Mouse (Mus musculus) lung, embryonic 16.5 days (tissue): ENCODE data around the gene Pfkp. TPM values are rescaled to one million over a fixed set of nuclear protein-coding genes. Genes with fewer than 3 reads are reported as not detected.

Experiments used
- ATAC-seq: fragments of 200-750 bp; cut with Nextera tagmentation; 2 replicates; pipeline ENCODE4 v1.8.0; 2017; ENCODE audit warnings: low read depth, mild to moderate bottlenecking, moderate library complexity
- H3K27ac ChIP-seq: fragments of 300-500 bp; sonication (generic); 2 replicates; pipeline ENCODE4 v1.5.1; 2014; ENCODE audit warnings: mild to moderate bottlenecking, control low read depth, low read length
- H3K27me3 ChIP-seq: fragments of 300-500 bp; sonication (generic); 2 replicates; pipeline ENCODE4 v1.6.1; 2014; ENCODE audit warnings: low read depth, low read length, mixed read lengths; ENCODE audit not compliant: control insufficient read depth, insufficient read depth
- H3K36me3 ChIP-seq: fragments of 300-500 bp; sonication (generic); 2 replicates; pipeline ENCODE4 v1.6.1; 2014; ENCODE audit warnings: low read length; ENCODE audit not compliant: control insufficient read depth, insufficient read depth
- H3K4me1 ChIP-seq: fragments of 300-500 bp; sonication (generic); replicated peaks from 2 replicates; pipeline ENCODE4 v1.6.1; 2014; ENCODE audit warnings: low read length, mixed read lengths; ENCODE audit not compliant: control insufficient read depth, insufficient read depth
- H3K4me2 ChIP-seq: fragments of 300-500 bp; sonication (generic); 2 replicates; pipeline ENCODE4 v1.6.1; 2014; ENCODE audit warnings: low read depth, low read length, control low read depth
- H3K4me3 ChIP-seq: fragments of 300-500 bp; sonication (generic); 2 replicates; pipeline ENCODE4 v1.5.1; 2014; ENCODE audit warnings: mild to moderate bottlenecking, low read length, control low read depth
- H3K9ac ChIP-seq: fragments of 300-500 bp; sonication (generic); 2 replicates; pipeline ENCODE4 v1.6.1; 2014; ENCODE audit warnings: low read length, control low read depth
- H3K9me3 ChIP-seq: fragments of 300-500 bp; sonication (generic); 2 replicates; pipeline ENCODE4 v1.6.1; 2016; ENCODE audit warnings: low read length; ENCODE audit not compliant: control insufficient read depth
- WGBS: fragments of 180-500 bp; shearing (Covaris S2); extraction: QIAGEN DNeasy Blood & Tissue Kit; methylation state at CpG from one replicate; pipeline ENCODE4 v1.1.7; 2014; 5-methylcytosine and 5-hydroxymethylcytosine counted together
- polyA plus RNA-seq: library from polyadenylated mRNA; unstranded; fragments of >200 nt; fragmentation: Nextera tagmentation; extraction: Ambion mirVana; gene quantifications from 2 replicates; pipeline ENCODE4 v1.2.1, GENCODE M21; 2015

Pfkp gene
- polyA plus RNA-seq, 1 experiment from 2014 or later: 34.6 TPM

DNA sequence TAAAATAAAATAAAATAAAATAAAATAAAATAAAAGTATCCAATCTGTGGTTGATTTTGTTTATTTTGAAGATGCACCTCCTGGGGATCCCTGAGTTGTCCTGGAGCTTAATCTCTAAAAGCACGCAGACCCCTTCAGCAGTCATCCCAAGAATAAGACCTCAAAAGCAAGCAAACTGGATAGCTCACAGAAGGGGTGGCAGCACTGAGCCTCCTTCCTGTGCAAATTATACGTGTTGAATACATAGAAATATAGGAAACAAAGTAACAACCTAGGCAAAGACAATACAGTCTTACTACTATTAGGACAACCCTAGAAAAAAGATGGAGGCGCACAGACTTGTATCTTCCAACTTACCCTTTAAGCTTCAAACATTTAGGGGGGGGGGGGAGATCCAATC, 965 bp upstream of the Pfkp start:
- Histone ChIP-seq H3K4me3 (no peak overlapping the region), H3K27ac (no peak overlapping the region), H3K9ac (no peak overlapping the region), H3K36me3 (no peaks in the 10 kb centered on the region), H3K4me1 (peaks cover 11% of the 10 kb centered on the region), H3K9me3 (no peaks in the 10 kb centered on the region), H3K4me2 (no peak overlapping the region), H3K27me3 (no peaks in the 10 kb centered on the region; the same call in 1 of the 2 replicates)
- 69% methylated on average over 3 of the region's 3 CpGs for WGBS
- ATAC-seq: no peak

DNA sequence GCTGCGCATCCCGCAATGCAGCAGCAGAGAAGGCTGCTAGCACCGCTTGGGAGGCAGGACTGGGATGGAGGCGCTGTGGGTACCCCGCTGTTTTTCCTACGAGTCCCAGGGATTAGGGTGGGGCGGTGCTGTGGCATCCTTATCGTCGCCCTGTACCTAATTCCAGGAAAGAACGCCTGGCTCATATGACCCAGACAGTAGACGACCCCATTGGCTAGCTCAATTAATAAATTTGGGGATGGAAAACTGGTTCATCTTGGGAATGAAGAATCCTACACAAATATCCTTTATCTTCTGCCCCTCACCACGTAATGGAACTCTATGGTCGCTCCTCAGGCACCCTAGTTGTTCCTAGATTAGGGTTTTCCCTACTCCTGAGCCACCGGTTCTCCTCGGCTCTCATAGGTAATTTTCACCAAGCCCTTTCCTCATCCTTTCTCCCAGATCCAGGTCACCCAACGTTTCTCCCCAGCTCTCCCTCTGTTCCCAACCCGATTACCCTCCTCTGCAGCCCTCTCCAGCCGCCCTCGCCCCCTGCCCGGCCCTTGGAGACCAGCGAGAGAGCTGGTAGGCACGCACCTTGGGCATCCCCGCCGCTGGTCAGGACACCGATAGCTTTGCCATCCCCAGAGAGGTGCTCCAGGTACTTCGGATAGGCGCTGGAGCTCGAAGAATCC, 447 bp downstream of the Pfkp start:
- H3K4me1 ChIP-seq: peaks cover 11% of the 10 kb centered on the region
- under 1% methylated on average over 28 of the region's 28 CpGs for WGBS
- no peaks in the 10 kb centered on the region; the same call in 1 of the 2 replicates for H3K27me3 ChIP-seq
- peak overlapping the region; percentile 70 for H3K9ac ChIP-seq
- H3K4me3 ChIP-seq: peak overlapping the region; percentile 65
- H3K36me3 ChIP-seq: no peaks in the 10 kb centered on the region
- no peak overlapping the region for H3K27ac ChIP-seq
- peak overlapping the region; percentile 100 for H3K4me2 ChIP-seq
- no peaks in the 10 kb centered on the region for H3K9me3 ChIP-seq
- ATAC-seq: peak; percentile 8

DNA sequence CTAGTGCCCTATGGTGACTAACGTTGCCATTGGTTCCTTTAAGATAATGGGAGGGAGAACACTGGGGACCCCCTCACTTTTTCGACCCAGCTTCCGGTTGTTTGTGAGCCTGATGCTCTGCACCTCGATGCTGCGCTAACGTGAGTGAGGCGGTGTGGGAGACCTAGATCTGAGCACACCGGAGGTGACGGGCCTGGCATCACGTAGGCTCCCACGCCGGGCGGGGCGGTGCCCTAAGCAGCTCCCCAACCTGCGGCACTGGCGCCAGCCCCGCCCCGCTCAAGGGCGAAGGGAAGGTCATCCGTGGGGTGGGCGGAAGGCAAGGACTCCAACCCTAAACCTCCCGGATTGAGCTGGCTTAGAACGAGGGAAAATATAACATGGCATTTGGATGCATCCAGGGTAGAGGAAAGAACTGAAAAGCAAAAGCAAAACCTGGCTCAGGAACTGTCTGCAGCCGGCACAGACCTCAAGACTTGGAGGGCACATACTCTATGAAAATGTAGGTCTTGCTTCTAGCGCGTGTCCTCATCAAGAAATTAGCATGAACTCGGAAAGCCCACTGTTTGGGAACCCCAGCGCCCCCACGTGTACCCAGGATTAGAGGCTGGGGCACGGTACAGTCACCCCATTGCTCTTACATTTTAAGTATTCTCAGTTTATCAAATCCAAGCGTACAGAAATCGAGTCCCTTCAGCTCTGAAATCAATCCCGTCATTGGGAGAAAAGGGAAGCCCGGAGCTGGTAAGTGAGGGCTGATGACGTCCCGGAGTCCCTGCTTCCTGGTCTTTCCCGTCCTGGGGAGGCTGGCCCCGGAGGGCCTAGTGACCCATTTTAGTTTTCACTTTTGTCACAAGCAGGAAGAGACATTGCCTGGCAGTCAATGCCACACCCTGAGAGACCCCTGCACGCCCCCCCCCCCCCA, 1.2 kb downstream of the Pfkp start:
- Histone ChIP-seq H3K9me3 (no peaks in the 10 kb centered on the region), H3K4me1 (peaks cover 11% of the 10 kb centered on the region), H3K4me2 (peak overlapping the region; percentile 100), H3K9ac (peak overlapping the region; percentile 63), H3K36me3 (no peaks in the 10 kb centered on the region), H3K4me3 (peak overlapping the region; percentile 65), H3K27ac (no peak overlapping the region), H3K27me3 (no peaks in the 10 kb centered on the region; the same call in 1 of the 2 replicates)
- peak; percentile 58 for ATAC-seq
- under 1% methylated on average over 39 of the region's 39 CpGs for WGBS

DNA sequence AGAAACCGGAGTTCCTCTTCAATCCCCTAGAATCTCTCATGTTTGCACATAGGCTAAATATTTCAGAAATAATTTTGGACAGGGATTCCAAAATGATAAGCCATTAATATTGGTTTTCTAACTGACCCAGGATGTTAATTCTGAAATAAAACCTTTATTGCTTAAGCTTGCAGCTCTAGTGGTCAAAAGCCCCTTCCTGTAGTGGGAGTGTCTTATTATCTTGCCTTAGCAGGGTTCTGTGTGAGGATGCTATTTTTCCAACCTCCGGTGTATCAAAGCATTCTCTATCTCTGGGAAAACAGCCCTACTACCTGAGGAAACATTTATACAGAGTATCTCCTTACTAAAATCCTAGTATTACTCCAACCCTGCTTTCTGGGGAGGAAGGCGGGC, 1.9 kb downstream of the Pfkp start:
- H3K9ac ChIP-seq: peak overlapping the region; percentile 63
- no peaks in the 10 kb centered on the region for H3K36me3 ChIP-seq
- H3K4me2 ChIP-seq: peak overlapping the region; percentile 100
- ATAC-seq: no peak
- H3K27me3 ChIP-seq: no peaks in the 10 kb centered on the region; the same call in 1 of the 2 replicates
- H3K27ac ChIP-seq: no peak overlapping the region
- 47% methylated on average over 3 of the region's 3 CpGs for WGBS
- peaks cover 11% of the 10 kb centered on the region for H3K4me1 ChIP-seq
- H3K4me3 ChIP-seq: peak overlapping the region; percentile 65
- no peaks in the 10 kb centered on the region for H3K9me3 ChIP-seq

DNA sequence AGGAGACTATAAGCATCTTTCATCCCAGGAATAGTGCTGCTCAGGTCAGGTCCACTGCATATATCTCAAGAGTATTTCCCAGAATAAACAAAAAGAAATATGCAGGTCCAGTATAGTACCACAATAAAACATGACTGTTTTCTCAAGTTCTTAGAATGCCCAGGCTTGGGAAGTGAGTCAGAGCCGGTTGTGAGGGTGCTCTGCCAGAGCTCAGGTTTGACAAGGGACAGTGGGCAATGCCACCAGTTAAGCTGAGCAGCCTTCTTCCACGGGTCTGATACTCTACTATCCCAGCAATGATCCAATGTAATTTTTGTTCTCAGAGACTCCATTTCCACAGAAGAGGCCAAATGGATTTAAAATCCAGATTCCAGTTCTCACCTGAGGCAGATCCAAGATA, 2.3 kb downstream of the Pfkp start:
- Histone ChIP-seq H3K36me3 (no peaks in the 10 kb centered on the region), H3K9me3 (no peaks in the 10 kb centered on the region), H3K27ac (no peak overlapping the region), H3K4me3 (no peak overlapping the region), H3K9ac (no peak overlapping the region), H3K4me2 (no peak overlapping the region), H3K27me3 (no peaks in the 10 kb centered on the region; the same call in 1 of the 2 replicates), H3K4me1 (peaks cover 11% of the 10 kb centered on the region)
- no peak for ATAC-seq
- WGBS: 65% methylated on average over 2 of the region's 2 CpGs

DNA sequence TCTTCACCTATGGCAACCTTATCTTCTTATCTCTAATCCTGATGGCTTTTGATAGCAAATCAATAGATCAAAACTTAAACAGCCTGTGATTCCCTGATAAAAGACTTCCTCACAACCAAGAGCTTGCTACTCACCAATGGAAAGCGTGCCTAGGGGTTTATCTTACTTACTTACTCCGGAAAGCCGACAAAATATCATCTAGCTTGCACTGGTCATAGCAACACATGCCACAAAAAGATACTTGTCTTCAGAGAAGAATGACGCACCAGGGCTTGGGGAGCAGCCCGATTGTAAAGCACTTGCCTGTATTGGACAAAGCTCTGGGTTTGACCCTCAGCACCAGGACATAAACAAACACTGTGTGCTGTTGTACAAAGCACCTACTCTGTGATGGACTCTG, 4.6 kb downstream of the Pfkp start:
- no peak overlapping the region for H3K9ac ChIP-seq
- H3K4me3 ChIP-seq: no peak overlapping the region
- peaks cover 10% of the 10 kb centered on the region for H3K4me1 ChIP-seq
- H3K27ac ChIP-seq: no peak overlapping the region
- no peaks in the 10 kb centered on the region for H3K36me3 ChIP-seq
- 78% methylated on average over 5 of the region's 5 CpGs for WGBS
- no peak for ATAC-seq
- no peaks in the 10 kb centered on the region; the same call in 1 of the 2 replicates for H3K27me3 ChIP-seq
- H3K4me2 ChIP-seq: no peak overlapping the region
- no peaks in the 10 kb centered on the region for H3K9me3 ChIP-seq

DNA sequence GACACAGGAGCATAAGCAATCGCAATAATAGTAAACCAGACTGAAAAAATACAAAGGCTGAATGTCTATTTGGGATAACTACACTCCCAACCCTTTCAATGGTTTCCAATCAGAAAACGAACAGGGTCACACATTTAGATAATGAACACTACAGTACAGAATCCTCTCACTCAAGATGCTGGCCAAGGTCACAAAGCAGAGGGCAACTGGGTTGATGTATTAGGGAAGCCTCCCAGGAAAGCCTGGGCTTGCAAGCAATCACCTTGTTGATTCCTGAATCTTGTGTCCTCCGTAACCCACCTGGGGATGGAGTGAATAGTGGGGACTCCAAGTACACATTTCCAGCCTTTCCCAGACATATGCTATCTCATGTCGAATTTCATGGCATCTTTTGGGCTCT, 5.6 kb downstream of the Pfkp start:
- H3K27ac ChIP-seq: no peak overlapping the region
- H3K4me2 ChIP-seq: no peak overlapping the region
- no peak for ATAC-seq
- H3K4me1 ChIP-seq: peaks cover 4% of the 10 kb centered on the region
- no peak overlapping the region for H3K9ac ChIP-seq
- H3K9me3 ChIP-seq: no peaks in the 10 kb centered on the region
- no peaks in the 10 kb centered on the region for H3K36me3 ChIP-seq
- no peak overlapping the region for H3K4me3 ChIP-seq
- 88% methylated on average over 4 of the region's 4 CpGs for WGBS
- H3K27me3 ChIP-seq: no peaks in the 10 kb centered on the region; the same call in 1 of the 2 replicates

DNA sequence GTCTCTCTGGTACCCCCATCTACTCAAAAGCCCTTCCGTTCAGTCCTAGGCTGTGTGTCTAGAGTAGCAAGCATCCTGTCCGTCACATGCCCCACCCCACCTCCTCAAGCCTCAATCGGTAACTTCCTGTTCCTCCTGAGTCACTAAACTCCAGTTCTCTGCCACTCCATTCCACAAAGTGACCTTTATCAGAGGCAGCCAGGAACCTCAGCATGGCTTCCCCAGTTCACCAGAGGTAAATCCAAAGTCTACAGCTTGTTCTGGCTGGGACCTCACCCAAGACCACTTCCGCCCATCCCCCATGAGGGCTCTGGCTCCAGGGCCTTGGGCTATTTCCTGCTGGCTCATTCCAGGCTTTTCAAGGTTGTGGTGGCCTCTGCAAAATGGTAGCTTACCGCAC, 6.1 kb downstream of the Pfkp start:
- H3K4me1 ChIP-seq: no peaks in the 10 kb centered on the region; the same call in 1 of the 2 replicates
- H3K36me3 ChIP-seq: no peaks in the 10 kb centered on the region
- no peaks in the 10 kb centered on the region for H3K9me3 ChIP-seq
- H3K27me3 ChIP-seq: no peaks in the 10 kb centered on the region
- no peak overlapping the region for H3K4me3 ChIP-seq
- 60% methylated on average over 5 of the region's 5 CpGs for WGBS
- H3K27ac ChIP-seq: no peak overlapping the region
- ATAC-seq: no peak
- H3K9ac ChIP-seq: no peak overlapping the region
- no peak overlapping the region for H3K4me2 ChIP-seq

DNA sequence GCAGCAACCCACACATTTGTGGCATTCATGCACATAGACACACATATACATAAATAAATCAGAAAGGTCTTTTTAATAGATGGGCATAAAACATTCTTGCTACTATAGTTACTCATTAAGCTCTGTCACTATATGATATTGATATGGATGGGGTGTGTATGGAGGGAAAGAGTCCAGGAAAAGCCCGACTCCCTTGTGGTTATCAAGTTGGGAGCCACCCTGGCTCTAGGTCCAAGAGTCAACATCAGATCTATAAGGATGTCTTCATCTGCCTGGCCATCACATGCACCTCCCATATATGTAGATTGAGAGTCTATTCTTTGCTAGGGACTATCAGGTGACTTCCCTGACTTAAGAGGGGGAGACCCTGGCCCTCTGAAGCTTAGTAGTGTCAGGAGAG, 7.1 kb downstream of the Pfkp start:
- Histone ChIP-seq H3K9me3 (no peaks in the 10 kb centered on the region), H3K4me3 (no peak overlapping the region), H3K27me3 (no peaks in the 10 kb centered on the region), H3K27ac (no peak overlapping the region), H3K4me2 (no peak overlapping the region), H3K36me3 (no peaks in the 10 kb centered on the region), H3K4me1 (no peaks in the 10 kb centered on the region), H3K9ac (no peak overlapping the region)
- ATAC-seq: no peak
- WGBS: 70% methylated on average over 1 of the region's 1 CpGs
